Mouse (Mus musculus) hindbrain, embryonic 16.5 days (tissue): Measurements from ENCODE around the gene Man1c1. TPM values are rescaled to one million over a fixed set of nuclear protein-coding genes. Genes with fewer than 3 reads are reported as not detected.

ENCODE experiments used
- ATAC-seq: fragments of 200-750 bp; cut with Nextera tagmentation; 2 replicates; pipeline ENCODE4 v1.8.0; 2017; ENCODE audit warnings: moderate TSS enrichment, moderate library complexity
- H3K27ac ChIP-seq: fragments of 300-500 bp; sonication (generic); 2 replicates; pipeline ENCODE4 v1.5.1; 2014; ENCODE audit warnings: low read depth, mild to moderate bottlenecking, control low read depth, low read length, moderate library complexity
- H3K27me3 ChIP-seq: fragments of 300-500 bp; sonication (generic); replicated peaks from 2 replicates; pipeline ENCODE4 v1.6.1; 2014; ENCODE audit warnings: low read length; ENCODE audit not compliant: control insufficient read depth, insufficient read depth
- H3K36me3 ChIP-seq: fragments of 300-500 bp; sonication (generic); 2 replicates; pipeline ENCODE4 v1.6.1; 2014; ENCODE audit warnings: mild to moderate bottlenecking, low read length, moderate library complexity, mixed read lengths; ENCODE audit not compliant: control insufficient read depth, insufficient read depth
- H3K4me1 ChIP-seq: fragments of 300-500 bp; sonication (generic); 2 replicates; pipeline ENCODE4 v1.6.1; 2014; ENCODE audit warnings: low read depth, low read length; ENCODE audit not compliant: control insufficient read depth, insufficient read depth
- H3K4me2 ChIP-seq: fragments of 300-500 bp; sonication (generic); 2 replicates; pipeline ENCODE4 v1.6.1; 2014; ENCODE audit warnings: mild to moderate bottlenecking, low read length, control low read depth, moderate library complexity
- H3K4me3 ChIP-seq: fragments of 300-500 bp; sonication (generic); 2 replicates; pipeline ENCODE4 v1.5.1; 2014; ENCODE audit warnings: mild to moderate bottlenecking, low read length, control low read depth, moderate library complexity
- H3K9ac ChIP-seq: fragments of 300-500 bp; sonication (generic); 2 replicates; pipeline ENCODE4 v1.6.1; 2014; ENCODE audit warnings: low read depth, mild to moderate bottlenecking, control low read depth, low read length, moderate library complexity
- H3K9me3 ChIP-seq: fragments of 300-500 bp; sonication (generic); 2 replicates; pipeline ENCODE4 v1.6.1; 2014; ENCODE audit warnings: mild to moderate bottlenecking, low read length, moderate library complexity; ENCODE audit not compliant: control insufficient read depth
- WGBS: fragments of 180-500 bp; shearing (Covaris S2); extraction: QIAGEN DNeasy Blood & Tissue Kit; methylation state at CpG from one replicate; pipeline ENCODE4 v1.1.7; 2014; 5-methylcytosine and 5-hydroxymethylcytosine counted together
- polyA plus RNA-seq: library from polyadenylated mRNA; unstranded; fragments of >200 nt; fragmentation: Nextera tagmentation; extraction: Ambion mirVana; gene quantifications from 2 replicates; pipeline ENCODE4 v1.2.1, GENCODE M21; 2015

Gene Man1c1
- polyA plus RNA-seq: 3.7 and 5.1 TPM in 2 replicates

- Histone ChIP-seq H3K4me3 (peak within 1 kb of the TSS; percentile 74), H3K27ac (peak within 1 kb of the TSS; percentile 86), H3K27me3 (no peaks in the 10 kb centered on the region; the same call in 1 of the 2 replicates), H3K9ac (peak within 1 kb of the TSS; percentile 74), H3K4me1 (peaks cover 25% of the 10 kb centered on the region), H3K36me3 (no peaks in the 10 kb centered on the region), H3K9me3 (no peaks in the 10 kb centered on the region), H3K4me2 (peak within 1 kb of the TSS; percentile 99)
- peak; percentile 96 for ATAC-seq
- WGBS: under 1% methylated on average over 61 of the region's 81 CpGs
Measured at GRCm38 (mm10) chr4:134703835-134704546, at the start of gene Man1c1. Gene Man1c1 (minus strand): TSS chr4:134704290.

GRCm38 (mm10) chr4:134753516-134754261, 49.6 kb upstream of the Man1c1 start:
- ATAC-seq: no peak
- Histone ChIP-seq H3K36me3 (no peaks in the 10 kb centered on the region), H3K27ac (no peak overlapping the region), H3K9ac (no peak overlapping the region), H3K4me3 (no peak overlapping the region), H3K27me3 (no peaks in the 10 kb centered on the region; the same call in 1 of the 2 replicates), H3K4me1 (peaks cover 2% of the 10 kb centered on the region), H3K9me3 (no peaks in the 10 kb centered on the region), H3K4me2 (no peak overlapping the region)
- WGBS: 35% methylated on average over 17 of the region's 17 CpGs

- Histone ChIP-seq H3K4me3 (no peak overlapping the region), H3K27me3 (no peaks in the 10 kb centered on the region; the same call in 1 of the 2 replicates), H3K27ac (no peak overlapping the region), H3K9me3 (no peaks in the 10 kb centered on the region), H3K36me3 (no peaks in the 10 kb centered on the region), H3K4me2 (no peak overlapping the region), H3K9ac (no peak overlapping the region), H3K4me1 (peaks cover 2% of the 10 kb centered on the region)
- ATAC-seq: no peak
- 55% methylated on average over 11 of the region's 11 CpGs for WGBS
Measured at GRCm38 (mm10) chr4:134752911-134753426, 48.9 kb upstream of the Man1c1 start.

GRCm38 (mm10) chr4:134751682-134752380, 47.7 kb upstream of the Man1c1 start:
- H3K4me3 ChIP-seq: no peak overlapping the region
- H3K36me3 ChIP-seq: no peaks in the 10 kb centered on the region
- H3K27ac ChIP-seq: no peak overlapping the region
- H3K4me2 ChIP-seq: no peak overlapping the region
- H3K27me3 ChIP-seq: no peaks in the 10 kb centered on the region; the same call in 1 of the 2 replicates
- H3K4me1 ChIP-seq: peaks cover 2% of the 10 kb centered on the region
- 87% methylated on average over 18 of the region's 18 CpGs for WGBS
- no peak overlapping the region for H3K9ac ChIP-seq
- H3K9me3 ChIP-seq: no peaks in the 10 kb centered on the region
- no peak for ATAC-seq

- Histone ChIP-seq H3K4me3 (no peak overlapping the region), H3K27me3 (no peaks in the 10 kb centered on the region; the same call in 1 of the 2 replicates), H3K4me1 (peaks cover 2% of the 10 kb centered on the region), H3K36me3 (no peaks in the 10 kb centered on the region), H3K9ac (no peak overlapping the region), H3K9me3 (no peaks in the 10 kb centered on the region), H3K27ac (no peak overlapping the region), H3K4me2 (no peak overlapping the region)
- 83% methylated on average over 6 of the region's 6 CpGs for WGBS
- ATAC-seq: no peak
Measured at GRCm38 (mm10) chr4:134750825-134751224, 46.7 kb upstream of the Man1c1 start.

- Histone ChIP-seq H3K27ac (no peak overlapping the region), H3K27me3 (no peaks in the 10 kb centered on the region; the same call in 1 of the 2 replicates), H3K4me1 (peaks cover 2% of the 10 kb centered on the region), H3K9me3 (no peaks in the 10 kb centered on the region), H3K36me3 (no peaks in the 10 kb centered on the region), H3K9ac (no peak overlapping the region), H3K4me3 (no peak overlapping the region), H3K4me2 (no peak overlapping the region)
- WGBS: 76% methylated on average over 5 of the region's 5 CpGs
- ATAC-seq: no peak
Measured at GRCm38 (mm10) chr4:134750263-134750662, 46.2 kb upstream of the Man1c1 start.

- no peaks in the 10 kb centered on the region; the same call in 1 of the 2 replicates for H3K27me3 ChIP-seq
- no peaks in the 10 kb centered on the region for H3K9me3 ChIP-seq
- WGBS: 72% methylated on average over 21 of the region's 21 CpGs
- no peaks in the 10 kb centered on the region for H3K36me3 ChIP-seq
- H3K9ac ChIP-seq: no peak overlapping the region
- H3K4me3 ChIP-seq: no peak overlapping the region
- ATAC-seq: no peak
- peaks cover 2% of the 10 kb centered on the region for H3K4me1 ChIP-seq
- no peak overlapping the region for H3K27ac ChIP-seq
- H3K4me2 ChIP-seq: no peak overlapping the region
Measured at GRCm38 (mm10) chr4:134749301-134750030, 45.4 kb upstream of the Man1c1 start.

GRCm38 (mm10) chr4:134745900-134746661, 42.0 kb upstream of the Man1c1 start:
- Histone ChIP-seq H3K36me3 (no peaks in the 10 kb centered on the region), H3K27ac (no peak overlapping the region), H3K4me2 (no peak overlapping the region), H3K9ac (no peak overlapping the region), H3K4me1 (no peaks in the 10 kb centered on the region; the same call in 1 of the 2 replicates), H3K4me3 (no peak overlapping the region), H3K27me3 (no peaks in the 10 kb centered on the region; the same call in 1 of the 2 replicates), H3K9me3 (no peaks in the 10 kb centered on the region)
- ATAC-seq: no peak
- 82% methylated on average over 16 of the region's 16 CpGs for WGBS
